Mouse (Mus musculus): ENCODE measurements around the gene Appl1.

- TF ChIP-seq CTCF (IDR thresholded peaks at IDR 0.05; ENCODE audit: extremely low read depth, insufficient read depth, low read length) (no peak), POLR2A (IDR thresholded peaks at IDR 0.05; ENCODE audit: extremely low read depth, insufficient read depth, low read length) (no peak)
Measured at GRCm38 (mm10) chr14:26890777-26891176, 80.3 kb downstream of the Appl1 start.
